Mouse (Mus musculus) megakaryocyte, embryonic 14.5 days (primary cell): ENCODE measurements around the gene Higd1a. TPM values are rescaled to one million over a fixed set of nuclear protein-coding genes. Genes with fewer than 3 reads are reported as not detected.
A peak's percentile ranks its signal among the peaks of the same experiment; 100 is the strongest.

Source experiments
- H3K27me3 ChIP-seq: replicated peaks from 2 replicates; pipeline ENCODE3; 2012; ENCODE audit warnings: inconsistent platforms
- H3K36me3 ChIP-seq: replicated peaks from 2 replicates; pipeline ENCODE3; 2012; ENCODE audit warnings: low read length, inconsistent platforms, mixed read lengths
- H3K4me1 ChIP-seq: 2 replicates; pipeline ENCODE4 v1.6.1; 2012; ENCODE audit warnings: inconsistent platforms
- H3K4me3 ChIP-seq: replicated peaks from 2 replicates; pipeline ENCODE3; 2012; ENCODE audit warnings: moderate library complexity, mild to moderate bottlenecking, inconsistent platforms
- H3K9me3 ChIP-seq: 2 replicates; pipeline ENCODE4 v1.6.1; 2012; ENCODE audit warnings: inconsistent platforms
- FLI1 ChIP-seq: IDR thresholded peaks from 2 replicates; pipeline ENCODE4 v1.6.1; 2012; ENCODE audit warnings: low read length, inconsistent platforms, mixed read lengths
- GATA1 ChIP-seq: IDR thresholded peaks from 3 replicates; pipeline ENCODE4 v1.6.1; 2012; ENCODE audit warnings: mixed read lengths, low read length, inconsistent platforms, borderline replicate concordance
- polyA plus RNA-seq: library from polyadenylated mRNA; stranded (reverse); fragments of >175 nt; gene quantifications from 2 replicates; pipeline ENCODE4 v1.2.3, GENCODE M21; 2012; ENCODE audit warnings: low replicate concordance; ENCODE audit not compliant: insufficient read depth

Gene Higd1a
- polyA plus RNA-seq, 1 experiment, result 57.7 TPM

- H3K9me3 ChIP-seq, result peaks cover 47% of the 10 kb centered on the region
- H3K4me1 ChIP-seq, result peaks cover 26% of the 10 kb centered on the region
- H3K36me3 ChIP-seq, result peaks cover 7% of the 10 kb centered on the region
- H3K27me3 ChIP-seq, result peaks cover 63% of the 10 kb centered on the region
- H3K4me3 ChIP-seq, result peak overlapping the region; percentile 89
- TF ChIP-seq FLI1 (no peak), GATA1 (no peak)
Measured at GRCm38 (mm10) chr9:121839622-121839965, 18.6 kb downstream of the Higd1a start.

GRCm38 (mm10) chr9:121838829-121839621 lies 19.1 kb downstream of the Higd1a start, which contains the start of gene Ccdc13:
Ccdc13 (minus strand) TSS chr9:121839461.
- H3K4me1 ChIP-seq, result peaks cover 26% of the 10 kb centered on the region
- H3K27me3 ChIP-seq, result peaks cover 67% of the 10 kb centered on the region
- peaks cover 51% of the 10 kb centered on the region for H3K9me3 ChIP-seq
- no peak for TF ChIP-seq GATA1
- no peak for TF ChIP-seq FLI1
- peak within 1 kb of the TSS; percentile 89 for H3K4me3 ChIP-seq
- H3K36me3 ChIP-seq, result peaks cover 6% of the 10 kb centered on the region

GRCm38 (mm10) chr9:121838008-121838407 lies 20.2 kb downstream of the Higd1a start:
- Histone ChIP-seq H3K4me1 (peaks cover 30% of the 10 kb centered on the region), H3K9me3 (peaks cover 49% of the 10 kb centered on the region), H3K4me3 (no peak overlapping the region), H3K36me3 (no peaks in the 10 kb centered on the region), H3K27me3 (peaks cover 77% of the 10 kb centered on the region)
- TF ChIP-seq GATA1 (no peak), FLI1 (no peak)

- H3K4me1 ChIP-seq, result peaks cover 31% of the 10 kb centered on the region
- peaks cover 70% of the 10 kb centered on the region for H3K27me3 ChIP-seq
- no peak overlapping the region for H3K4me3 ChIP-seq
- H3K36me3 ChIP-seq, result no peaks in the 10 kb centered on the region
- TF ChIP-seq GATA1, result no peak
- TF ChIP-seq FLI1, result no peak
- peaks cover 46% of the 10 kb centered on the region for H3K9me3 ChIP-seq
Measured at GRCm38 (mm10) chr9:121833825-121834224, 24.3 kb downstream of the Higd1a start.

- Histone ChIP-seq H3K4me3 (no peak overlapping the region), H3K27me3 (peaks cover 71% of the 10 kb centered on the region), H3K4me1 (peaks cover 24% of the 10 kb centered on the region; the same call in 1 of the 2 replicates), H3K36me3 (no peaks in the 10 kb centered on the region), H3K9me3 (peaks cover 20% of the 10 kb centered on the region)
- TF ChIP-seq GATA1, result no peak
- no peak for TF ChIP-seq FLI1
Measured at GRCm38 (mm10) chr9:121830956-121831293, 27.2 kb downstream of the Higd1a start.

- Histone ChIP-seq H3K27me3 (peaks cover 70% of the 10 kb centered on the region), H3K4me3 (no peak overlapping the region), H3K36me3 (no peaks in the 10 kb centered on the region), H3K4me1 (peaks cover 20% of the 10 kb centered on the region; the same call in 1 of the 2 replicates), H3K9me3 (peaks cover 19% of the 10 kb centered on the region)
- TF ChIP-seq FLI1, result no peak
- no peak for TF ChIP-seq GATA1
Measured at GRCm38 (mm10) chr9:121830243-121830955, 27.8 kb downstream of the Higd1a start.

- Histone ChIP-seq H3K4me1 (peaks cover 17% of the 10 kb centered on the region; the same call in 1 of the 2 replicates), H3K4me3 (no peak overlapping the region), H3K27me3 (peaks cover 79% of the 10 kb centered on the region), H3K36me3 (no peaks in the 10 kb centered on the region), H3K9me3 (peaks cover 23% of the 10 kb centered on the region)
- no peak for TF ChIP-seq GATA1
- TF ChIP-seq FLI1, result no peak
Measured at GRCm38 (mm10) chr9:121829270-121829992, 28.7 kb downstream of the Higd1a start.

- H3K4me3 ChIP-seq, result no peak overlapping the region
- H3K9me3 ChIP-seq, result peaks cover 13% of the 10 kb centered on the region
- peaks cover 78% of the 10 kb centered on the region for H3K27me3 ChIP-seq
- peaks cover 14% of the 10 kb centered on the region; the same call in 1 of the 2 replicates for H3K4me1 ChIP-seq
- H3K36me3 ChIP-seq, result no peaks in the 10 kb centered on the region
- no peak for TF ChIP-seq GATA1
- no peak for TF ChIP-seq FLI1
Measured at GRCm38 (mm10) chr9:121828314-121828713, 29.8 kb downstream of the Higd1a start.

- peaks cover 12% of the 10 kb centered on the region; the same call in 1 of the 2 replicates for H3K4me1 ChIP-seq
Measured at GRCm38 (mm10) chr9:121826356-121826755, 31.8 kb downstream of the Higd1a start.

GRCm38 (mm10) chr9:121823991-121824390 lies 34.2 kb downstream of the Higd1a start:
- H3K36me3 ChIP-seq, result no peaks in the 10 kb centered on the region
- no peak overlapping the region for H3K4me3 ChIP-seq
- peaks cover 88% of the 10 kb centered on the region for H3K27me3 ChIP-seq
- TF ChIP-seq FLI1 (no peak), GATA1 (no peak)
- H3K9me3 ChIP-seq, result peaks cover 13% of the 10 kb centered on the region
- H3K4me1 ChIP-seq, result no peaks in the 10 kb centered on the region; the same call in 1 of the 2 replicates

More at GRCm38 (mm10) chr9:121826356-121826755, 31.8 kb downstream of the Higd1a start:
- Histone ChIP-seq H3K27me3 (peaks cover 75% of the 10 kb centered on the region), H3K9me3 (peaks cover 13% of the 10 kb centered on the region), H3K4me3 (no peak overlapping the region), H3K36me3 (no peaks in the 10 kb centered on the region)
- TF ChIP-seq FLI1 (no peak), GATA1 (no peak)
